Mouse (Mus musculus): ENCODE results near the gene Fbxo39.

Gene Fbxo39

GRCm38 (mm10) chr11:72314151-72314895 lies at the start of gene Fbxo39:
Gene Fbxo39 (plus strand): TSS chr11:72314444.
- DNase-seq, result no peak

DNA sequence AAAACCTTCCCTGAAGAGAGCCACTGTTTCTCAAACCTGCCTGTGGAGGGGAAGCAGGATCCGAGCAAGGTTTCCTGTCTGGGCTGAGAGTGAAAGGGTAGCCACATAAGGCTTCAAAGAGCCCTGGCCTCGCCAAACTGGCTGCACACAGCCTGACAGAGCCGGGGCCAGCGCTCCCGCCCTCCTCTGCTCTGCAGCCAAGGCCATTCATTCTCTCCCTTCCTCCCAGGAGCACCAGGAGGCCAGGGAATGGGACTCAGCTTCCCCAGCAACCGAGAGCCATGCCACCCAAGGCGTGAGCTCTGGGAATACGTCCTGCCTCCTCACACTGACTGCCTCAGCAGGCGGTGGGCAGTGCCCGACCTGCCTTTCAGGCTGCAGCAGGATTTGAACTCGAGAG lies 48.8 kb upstream of the Fbxo39 start:
- DNase-seq, result no peak

DNA sequence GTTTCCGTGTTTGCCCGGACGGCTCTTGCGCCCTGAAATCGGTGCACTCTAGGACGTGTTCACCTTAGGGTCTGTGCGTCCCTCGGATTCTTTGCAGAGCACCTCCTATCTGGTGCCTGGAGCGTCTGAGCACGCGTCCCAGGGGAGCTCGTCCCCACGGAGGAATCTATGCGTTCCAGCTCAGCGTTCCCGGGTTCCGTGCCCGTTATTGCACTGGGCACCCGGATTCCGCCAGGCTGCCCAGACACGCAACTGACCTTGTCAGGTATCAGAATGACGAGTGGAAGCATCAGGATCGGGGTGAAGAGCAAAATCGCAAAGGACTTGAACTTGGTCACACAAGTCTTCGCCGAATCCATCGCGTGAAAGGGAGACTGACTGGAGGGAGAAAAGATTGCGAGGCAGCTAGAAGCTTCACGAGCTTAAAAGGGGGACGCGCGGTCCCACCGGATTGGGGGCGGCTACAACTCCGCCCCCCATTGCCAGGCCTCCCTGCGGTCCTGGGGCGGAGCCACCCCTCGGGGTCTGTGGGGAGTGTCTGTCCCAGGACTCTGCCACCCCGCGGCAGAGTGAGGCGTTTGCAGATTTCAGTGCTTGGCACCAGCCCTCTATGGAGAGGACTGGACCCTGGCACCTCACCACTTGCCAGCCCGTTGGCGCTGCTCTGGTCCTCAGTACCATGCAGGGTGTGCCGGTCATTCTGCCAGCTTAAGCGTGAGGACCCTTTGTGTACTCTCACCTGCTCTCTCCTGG lies 47.9 kb upstream of the Fbxo39 start:
- peak; percentile 41 for DNase-seq

DNA sequence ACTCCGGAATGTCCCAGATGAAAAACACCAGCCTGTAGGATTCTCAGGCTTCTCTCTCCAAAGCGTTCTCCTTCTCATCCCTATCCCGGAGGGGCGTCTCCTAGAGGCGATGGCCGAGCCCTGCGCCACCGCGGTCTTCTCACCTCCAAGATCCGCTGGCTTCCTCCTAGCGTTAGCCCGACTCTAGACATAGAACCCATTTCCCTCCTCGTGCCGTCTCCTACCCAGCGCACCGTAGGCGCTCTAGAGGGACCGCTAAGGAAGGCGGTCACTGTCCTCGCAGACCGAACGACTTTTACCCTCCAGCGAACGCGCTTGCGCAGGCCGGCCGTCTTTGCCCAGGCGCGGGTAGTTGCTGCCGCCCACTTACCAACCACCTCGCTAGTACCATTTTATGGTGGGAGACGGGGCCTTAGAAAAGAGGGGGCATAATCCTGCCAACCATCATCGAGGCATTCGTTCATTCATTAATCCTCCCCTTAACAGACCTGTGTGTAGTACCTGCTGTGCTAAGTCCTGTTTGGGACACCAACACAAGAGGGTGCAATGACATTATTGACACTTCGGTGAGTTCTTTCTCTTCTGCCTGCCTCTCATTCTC lies 47.2 kb upstream of the Fbxo39 start, which contains the start of gene Slc13a5:
TSS of gene Slc13a5 (minus strand) at position 263 of the 601 bp plus-strand sequence.
- DNase-seq, result no peak

DNA sequence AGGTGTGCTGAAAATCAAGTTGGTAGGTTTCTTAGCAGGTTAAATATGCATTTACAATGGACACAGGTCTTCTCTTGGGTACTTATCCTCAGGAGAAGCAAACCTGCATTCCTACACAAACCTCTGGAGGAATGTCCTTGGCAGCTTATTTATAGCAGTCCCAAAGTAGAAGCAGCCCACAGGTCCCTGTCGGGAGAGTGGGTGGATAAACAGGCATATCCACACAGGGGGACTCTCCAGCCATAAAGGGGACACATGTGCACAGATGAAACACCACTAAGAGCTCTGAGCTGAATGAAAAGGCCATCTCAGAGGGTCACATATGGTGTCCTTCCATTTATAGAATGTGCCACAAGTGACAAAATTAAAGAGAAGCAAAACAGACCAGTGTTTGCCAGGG lies 42.5 kb upstream of the Fbxo39 start:
- no peak for DNase-seq

DNA sequence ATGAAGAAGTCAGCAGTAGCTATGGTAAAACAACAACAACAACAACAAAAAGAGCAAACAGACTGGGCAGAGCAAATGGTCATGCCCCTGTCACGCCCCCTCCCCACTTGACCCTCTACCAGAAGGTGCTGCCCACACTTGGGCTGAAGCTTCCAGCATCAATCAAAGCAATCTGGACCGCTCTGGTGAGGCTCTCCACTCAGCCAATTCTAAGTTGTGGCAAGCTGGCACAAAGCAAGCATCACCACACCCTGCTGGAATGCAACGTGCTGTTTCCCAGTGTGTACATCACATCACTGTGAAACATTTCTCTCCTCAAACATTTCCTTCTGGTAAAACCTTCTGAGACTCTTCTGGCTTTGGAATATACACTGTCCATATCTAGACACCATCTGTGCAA lies 40.9 kb upstream of the Fbxo39 start:
- DNase-seq, result no peak

DNA sequence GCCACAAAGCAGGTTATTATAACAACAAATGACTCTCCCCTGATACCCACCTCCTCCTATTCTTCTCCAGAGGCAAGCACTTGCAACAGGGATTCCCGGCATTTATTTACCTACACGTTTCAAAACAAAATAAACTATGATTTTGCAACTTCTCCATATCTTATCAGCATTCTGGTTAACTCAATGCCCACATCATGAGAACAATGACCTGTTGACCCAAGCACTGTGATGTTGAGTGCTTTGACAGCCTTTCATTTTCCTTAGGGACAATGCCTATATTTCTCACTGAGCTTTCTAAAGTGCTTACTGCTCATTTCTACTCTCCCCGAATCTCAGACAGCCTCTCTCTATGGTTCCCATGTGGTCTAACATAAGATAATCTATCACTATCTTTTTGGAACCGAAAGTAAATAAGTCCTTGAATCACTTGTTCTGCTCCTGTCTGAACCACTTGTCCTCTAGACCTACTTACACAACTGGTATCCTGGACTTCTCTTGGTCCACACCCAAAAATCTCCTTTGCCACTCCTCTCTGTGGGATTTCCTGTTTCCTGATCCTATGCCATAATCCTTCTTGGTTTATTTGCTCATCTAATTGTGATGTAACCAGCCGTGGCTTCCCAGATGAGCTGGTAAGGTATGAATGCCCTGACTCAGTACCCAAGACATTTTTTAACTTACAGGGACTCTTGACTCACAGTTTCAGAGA lies 32.9 kb upstream of the Fbxo39 start:
- no peak for DNase-seq

- DNase-seq, result no peak
These were observed 32.3 kb upstream of the Fbxo39 start for GRCm38 (mm10) chr11:72281852-72282400.

- no peak for DNase-seq
These were observed 30.6 kb upstream of the Fbxo39 start for GRCm38 (mm10) chr11:72283486-72284224.

DNA sequence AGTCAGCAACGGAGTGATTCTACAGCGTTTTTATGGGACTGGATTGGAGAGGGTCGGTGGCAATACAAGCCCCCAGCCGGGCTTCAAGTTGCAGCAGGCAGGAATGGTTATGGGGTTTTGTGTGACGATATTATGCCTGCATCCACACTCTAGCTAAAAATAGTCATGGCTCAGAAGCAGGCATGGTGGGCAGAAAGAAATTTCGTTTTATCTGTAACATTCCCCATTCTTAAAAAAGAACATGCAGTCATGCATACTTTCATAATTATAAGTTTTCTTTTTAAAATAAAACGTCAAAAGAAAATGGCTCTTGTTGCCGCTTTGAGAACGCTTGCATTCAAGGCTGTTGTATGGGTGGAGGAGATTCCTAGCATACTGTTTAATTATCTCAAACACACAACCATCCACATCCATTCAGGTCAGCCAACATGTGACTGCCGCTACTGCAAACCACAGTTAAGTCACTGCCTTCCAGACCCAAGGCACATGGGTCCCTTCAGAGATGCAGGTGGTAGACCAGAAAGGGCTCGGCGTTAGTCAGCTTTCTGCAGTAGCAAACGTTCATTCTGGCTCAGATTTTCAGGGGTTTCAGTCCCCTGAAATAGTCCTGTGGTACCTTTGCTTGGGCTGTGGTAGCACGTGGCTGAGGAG lies 29.6 kb upstream of the Fbxo39 start:
- no peak for DNase-seq

- DNase-seq, result no peak
These were observed 28.2 kb upstream of the Fbxo39 start for GRCm38 (mm10) chr11:72285971-72286480.

GRCm38 (mm10) chr11:72286651-72287050 lies 27.6 kb upstream of the Fbxo39 start:
- no peak for DNase-seq

DNA sequence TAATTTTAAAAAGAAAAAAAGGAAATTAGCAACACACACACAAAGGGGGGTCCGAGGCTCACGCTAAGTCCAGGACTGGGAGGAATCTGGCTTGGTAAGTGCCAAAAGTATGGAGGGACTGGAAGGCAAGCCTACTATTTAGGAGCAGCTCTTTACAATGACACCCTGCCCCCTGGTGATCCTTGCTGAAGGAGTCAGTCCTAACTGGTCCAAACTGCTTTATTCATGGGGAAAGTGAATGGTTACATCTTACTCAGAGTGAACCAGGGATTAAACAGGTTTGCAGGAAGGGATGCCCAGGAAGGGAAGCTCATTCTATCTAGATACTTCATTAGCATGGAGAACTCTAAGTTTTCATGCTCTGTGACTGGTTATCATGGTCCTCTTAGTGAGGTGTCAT lies 27.1 kb upstream of the Fbxo39 start:
- DNase-seq, result no peak

GRCm38 (mm10) chr11:72287543-72287942 lies 26.7 kb upstream of the Fbxo39 start:
- no peak for DNase-seq

GRCm38 (mm10) chr11:72293116-72293515 lies 21.1 kb upstream of the Fbxo39 start:
- DNase-seq, result no peak

- DNase-seq, result peak; percentile 91
These were observed 12.9 kb upstream of the Fbxo39 start, which contains the start of gene Xaf1 for GRCm38 (mm10) chr11:72301334-72301733. Gene Xaf1 (plus strand): TSS chr11:72301629.

DNA sequence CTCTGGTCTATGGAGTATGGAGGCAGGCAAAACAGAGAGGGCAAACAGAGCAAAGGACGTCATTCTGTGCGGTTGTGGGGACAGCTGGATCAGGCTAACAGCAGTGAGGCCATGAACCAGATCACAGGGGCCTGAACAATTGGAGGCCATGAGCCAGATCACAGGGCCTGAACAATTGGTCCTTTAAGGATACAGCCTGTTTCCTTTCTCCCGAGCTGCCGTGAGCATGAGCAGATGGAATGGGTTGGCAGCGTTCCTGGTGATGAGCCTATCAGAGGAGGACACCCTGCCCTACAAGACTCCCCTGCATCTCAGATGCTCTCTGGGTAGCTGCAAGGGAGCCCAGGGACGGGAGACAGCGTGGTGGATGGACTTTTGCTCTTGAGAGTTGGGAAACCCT lies 12.0 kb upstream of the Fbxo39 start:
- DNase-seq, result peak; percentile 74

DNA sequence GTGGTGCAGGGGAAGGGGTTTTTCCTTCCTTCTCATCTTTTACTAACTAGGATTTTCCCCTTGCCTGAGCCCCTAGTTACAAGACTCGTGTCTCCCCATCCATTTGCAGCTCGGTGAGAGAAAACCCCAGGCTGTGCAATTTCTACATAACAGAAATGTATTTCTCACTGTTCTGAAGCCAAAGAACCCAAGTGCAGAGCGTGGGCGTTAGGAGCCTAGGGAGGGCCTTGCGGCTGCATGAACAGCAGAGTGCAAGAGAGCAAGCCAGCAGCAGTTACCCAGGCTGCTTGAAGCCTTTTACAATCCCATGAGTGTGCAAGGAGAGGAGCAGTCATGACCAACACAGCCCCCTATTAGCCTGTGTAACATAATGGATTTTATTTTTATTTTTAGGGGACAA lies 6.8 kb upstream of the Fbxo39 start:
- no peak for DNase-seq

DNA sequence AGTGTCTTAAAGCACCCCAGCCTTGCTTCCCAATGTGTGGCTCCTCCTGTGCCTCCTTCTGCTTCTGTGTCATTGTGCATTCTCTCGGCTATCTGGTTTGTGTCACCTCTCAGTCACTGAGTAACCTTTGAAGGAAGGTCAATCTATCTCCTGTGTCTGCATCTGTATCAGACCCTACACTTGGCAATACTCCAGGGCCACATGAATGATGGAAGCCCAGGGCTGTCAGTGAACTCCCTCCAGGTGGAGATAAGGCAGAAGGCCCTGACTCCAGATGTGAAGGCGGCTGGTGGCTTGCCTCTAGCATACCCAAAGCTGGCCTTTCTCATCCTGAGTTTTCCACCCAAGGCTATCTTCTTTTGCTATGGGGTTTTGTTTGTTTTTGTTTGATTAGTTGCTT lies 5.3 kb upstream of the Fbxo39 start:
- no peak for DNase-seq

GRCm38 (mm10) chr11:72310491-72310890 lies 3.8 kb upstream of the Fbxo39 start:
- no peak for DNase-seq

GRCm38 (mm10) chr11:72311355-72312001 lies 2.8 kb upstream of the Fbxo39 start:
- no peak for DNase-seq

Data from lung, postnatal 36 days (tissue).